Mouse (Mus musculus) testis, adult 2 months (tissue): ENCODE data around the gene Galns. TPM values are rescaled to one million over a fixed set of nuclear protein-coding genes. Genes with fewer than 3 reads are reported as not detected.

Source experiments
- H3K27ac ChIP-seq: fragments of 200-500 bp; 2 replicates; pipeline ENCODE4 v1.5.1; 2012; ENCODE audit warnings: low read depth, low read length; ENCODE audit not compliant: control insufficient read depth, insufficient read depth
- H3K27me3 ChIP-seq: fragments of 200-500 bp; 2 replicates; pipeline ENCODE4 v1.6.1; 2012; ENCODE audit warnings: mild to moderate bottlenecking, low read length, moderate library complexity; ENCODE audit not compliant: control insufficient read depth, insufficient read depth
- H3K36me3 ChIP-seq: fragments of 200-500 bp; 2 replicates; pipeline ENCODE4 v1.6.1; 2012; ENCODE audit warnings: mild to moderate bottlenecking, low read length; ENCODE audit not compliant: control insufficient read depth, insufficient read depth
- H3K4me1 ChIP-seq: fragments of 200-500 bp; 2 replicates; pipeline ENCODE4 v1.6.1; 2012; ENCODE audit warnings: low read length; ENCODE audit not compliant: control insufficient read depth, insufficient read depth
- H3K4me3 ChIP-seq: fragments of 200-500 bp; 2 replicates; pipeline ENCODE4 v1.5.1; 2012; ENCODE audit warnings: low read depth, mild to moderate bottlenecking, low read length, moderate library complexity, mixed read lengths; ENCODE audit not compliant: control insufficient read depth
- CTCF ChIP-seq: fragments of 200-500 bp; IDR thresholded peaks from 2 replicates; pipeline ENCODE4 v1.5.1; 2012; ENCODE audit warnings: low read depth, mild to moderate bottlenecking, inconsistent platforms, low read length, moderate library complexity; ENCODE audit not compliant: control insufficient read depth, insufficient read depth, insufficient replicate concordance
- POLR2A ChIP-seq: fragments of 200-500 bp; IDR thresholded peaks from 2 replicates; pipeline ENCODE4 v1.6.1; 2012; ENCODE audit warnings: low read depth, mild to moderate bottlenecking, inconsistent platforms, low read length, moderate library complexity; ENCODE audit not compliant: control insufficient read depth
- polyA plus RNA-seq: library from polyadenylated mRNA; depleted of rRNA; stranded (reverse); fragments of >200 nt; gene quantifications from 2 replicates; pipeline ENCODE4 v1.2.3, GENCODE M21; 2012

Gene Galns
- polyA plus RNA-seq, 1 experiment: 5.9 TPM

DNA sequence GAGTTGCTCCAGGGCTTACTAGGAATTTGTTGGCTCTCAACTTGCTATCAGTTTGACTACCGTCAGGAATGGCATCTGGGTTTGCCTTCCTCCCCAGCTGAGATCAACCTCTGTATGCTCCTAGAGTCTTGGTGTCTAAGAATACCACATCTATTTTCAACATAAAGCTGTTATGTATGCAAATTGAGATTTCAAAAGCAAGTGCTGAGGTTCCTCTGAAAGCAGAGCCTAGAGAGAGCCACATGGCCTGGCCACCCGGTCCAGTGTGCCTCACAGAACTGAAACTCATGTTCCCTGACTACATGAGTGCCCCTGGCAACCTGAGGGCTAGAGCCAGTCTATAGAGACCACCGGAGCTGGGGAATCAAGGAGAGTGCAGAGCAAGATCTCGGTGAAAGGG lies 5.9 kb downstream of the Galns start:
- Histone ChIP-seq H3K27ac (no peak overlapping the region), H3K4me3 (no peak overlapping the region), H3K27me3 (no peaks in the 10 kb centered on the region), H3K4me1 (no peaks in the 10 kb centered on the region; the same call in 1 of the 2 replicates), H3K36me3 (no peaks in the 10 kb centered on the region)
- TF ChIP-seq POLR2A (no peak), CTCF (no peak)

DNA sequence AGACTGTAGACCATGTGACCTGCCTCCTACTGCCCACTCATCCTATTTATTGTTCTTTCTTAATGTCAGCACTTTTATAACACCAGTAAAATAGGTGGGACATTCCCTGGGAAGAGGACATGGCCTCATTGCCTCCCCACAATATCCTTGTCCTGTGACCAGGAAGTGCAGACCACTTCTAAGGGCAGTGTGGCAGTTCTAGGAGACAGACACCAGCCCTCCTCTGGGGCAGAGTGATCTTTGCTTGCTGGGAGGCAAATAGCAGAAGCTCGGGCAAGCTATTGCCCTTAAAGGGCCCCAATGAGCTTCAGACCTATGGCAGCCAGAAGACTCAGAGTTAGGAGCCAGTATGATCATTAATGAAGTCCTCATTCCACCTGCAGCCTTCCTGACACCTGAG lies 6.6 kb downstream of the Galns start:
- Histone ChIP-seq H3K4me3 (no peak overlapping the region), H3K27ac (no peak overlapping the region), H3K4me1 (no peaks in the 10 kb centered on the region; the same call in 1 of the 2 replicates), H3K27me3 (no peaks in the 10 kb centered on the region), H3K36me3 (no peaks in the 10 kb centered on the region)
- TF ChIP-seq POLR2A (no peak), CTCF (no peak)

DNA sequence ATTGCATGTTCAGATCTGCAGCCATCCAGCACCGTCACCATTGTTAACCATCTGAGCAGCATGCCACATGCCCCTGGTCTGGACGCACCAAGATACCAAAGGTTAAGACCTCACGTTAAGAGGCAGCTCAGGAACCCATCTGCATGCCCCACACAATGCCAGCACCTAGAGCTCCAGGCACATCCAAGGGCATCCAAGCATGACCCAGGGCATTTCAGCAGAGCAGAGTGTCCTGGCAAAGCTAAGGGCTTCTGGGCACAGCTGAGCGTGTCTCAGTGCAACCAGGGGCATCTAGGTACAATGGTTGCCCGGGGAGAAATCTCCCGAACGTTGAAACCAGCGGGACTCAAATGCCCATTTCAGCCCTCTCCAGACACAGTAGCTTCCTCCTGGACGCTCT lies 10.6 kb downstream of the Galns start:
- Histone ChIP-seq H3K4me3 (no peak overlapping the region), H3K4me1 (no peaks in the 10 kb centered on the region), H3K27me3 (no peaks in the 10 kb centered on the region), H3K27ac (no peak overlapping the region), H3K36me3 (no peaks in the 10 kb centered on the region)
- TF ChIP-seq POLR2A (no peak), CTCF (no peak)

DNA sequence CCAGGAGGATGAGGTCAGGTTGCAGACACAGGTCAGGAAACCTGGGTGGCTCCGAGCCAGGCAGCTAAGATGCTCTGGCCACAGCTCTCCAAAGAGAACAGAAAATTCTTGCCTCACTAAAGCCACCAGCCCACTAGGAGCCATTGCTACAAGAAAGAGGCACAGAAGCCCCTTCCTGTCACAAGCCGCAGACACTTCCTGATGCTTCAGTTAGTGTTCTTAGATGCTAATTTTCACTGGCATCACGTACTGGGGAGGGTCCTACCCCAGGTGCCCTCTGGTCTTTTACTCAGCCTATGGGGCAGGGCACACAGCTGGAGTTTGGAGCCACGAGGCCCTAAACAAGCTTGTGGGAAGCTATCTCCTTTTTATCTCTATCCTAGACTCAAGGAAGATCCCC lies 15.2 kb downstream of the Galns start:
- H3K4me1 ChIP-seq: no peaks in the 10 kb centered on the region
- no peak for TF ChIP-seq CTCF
- TF ChIP-seq POLR2A: no peak
- no peak overlapping the region for H3K27ac ChIP-seq
- H3K36me3 ChIP-seq: no peaks in the 10 kb centered on the region
- no peaks in the 10 kb centered on the region for H3K27me3 ChIP-seq
- no peak overlapping the region for H3K4me3 ChIP-seq

DNA sequence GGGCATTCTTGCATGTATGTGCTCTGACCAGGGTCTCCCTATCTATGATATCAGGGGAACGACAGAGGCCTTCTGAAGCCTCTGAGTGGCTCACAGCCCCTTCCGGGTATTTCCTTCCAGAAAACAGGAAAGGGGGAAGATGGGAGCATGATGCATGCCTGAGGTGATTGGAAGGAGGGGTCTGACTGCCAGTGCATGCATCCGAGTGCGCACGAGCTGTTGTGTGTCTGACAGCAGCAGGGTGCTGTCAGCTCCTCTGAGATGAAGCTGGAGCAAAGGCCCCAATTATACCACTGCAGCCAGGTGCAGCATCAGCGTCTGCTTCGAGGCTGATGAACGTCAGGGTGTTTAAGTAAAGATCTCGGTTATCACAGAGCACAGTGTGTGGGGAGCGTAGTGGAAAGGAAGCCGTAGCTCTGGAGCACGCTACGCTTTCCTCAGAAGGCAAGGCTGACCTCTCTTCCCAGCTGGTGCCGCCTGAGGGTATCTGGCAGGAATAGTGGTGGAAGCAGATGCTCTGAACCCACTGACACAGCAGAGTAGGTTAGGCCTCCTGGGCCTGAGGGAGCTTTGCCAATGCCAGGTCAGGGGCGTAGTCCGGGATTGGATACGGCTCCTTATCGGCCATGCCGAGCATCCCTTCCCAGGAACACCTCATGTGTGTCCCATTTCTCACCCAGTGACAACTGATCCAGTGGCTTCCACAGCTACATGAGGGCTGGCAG lies 17.3 kb downstream of the Galns start:
- H3K4me3 ChIP-seq: no peak overlapping the region
- no peaks in the 10 kb centered on the region for H3K4me1 ChIP-seq
- H3K27ac ChIP-seq: no peak overlapping the region
- no peak for TF ChIP-seq CTCF
- no peak for TF ChIP-seq POLR2A
- H3K36me3 ChIP-seq: no peaks in the 10 kb centered on the region
- H3K27me3 ChIP-seq: no peaks in the 10 kb centered on the region

DNA sequence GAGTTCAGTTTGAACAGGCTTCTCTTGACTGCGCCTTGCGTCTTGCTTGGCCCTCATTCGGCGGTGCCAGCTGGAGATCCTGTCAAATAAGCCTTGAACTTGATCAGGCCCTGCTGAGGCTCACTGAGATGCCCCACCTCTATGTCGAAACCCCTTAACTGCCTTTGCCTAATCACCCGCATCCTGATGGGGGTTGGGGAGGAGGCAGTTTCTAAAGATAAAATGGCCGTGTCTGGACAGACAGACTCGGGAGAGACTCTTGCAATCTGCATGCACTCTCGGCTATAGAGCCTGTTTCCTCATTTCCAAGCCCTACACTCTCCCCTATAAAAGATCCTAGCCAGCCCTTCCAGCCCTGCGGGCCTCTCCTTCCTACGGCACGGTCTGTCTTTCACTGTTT lies 18.0 kb downstream of the Galns start:
- TF ChIP-seq CTCF: no peak
- TF ChIP-seq POLR2A: no peak
- Histone ChIP-seq H3K4me3 (no peak overlapping the region), H3K27me3 (no peaks in the 10 kb centered on the region), H3K36me3 (no peaks in the 10 kb centered on the region), H3K4me1 (no peaks in the 10 kb centered on the region), H3K27ac (no peak overlapping the region)

DNA sequence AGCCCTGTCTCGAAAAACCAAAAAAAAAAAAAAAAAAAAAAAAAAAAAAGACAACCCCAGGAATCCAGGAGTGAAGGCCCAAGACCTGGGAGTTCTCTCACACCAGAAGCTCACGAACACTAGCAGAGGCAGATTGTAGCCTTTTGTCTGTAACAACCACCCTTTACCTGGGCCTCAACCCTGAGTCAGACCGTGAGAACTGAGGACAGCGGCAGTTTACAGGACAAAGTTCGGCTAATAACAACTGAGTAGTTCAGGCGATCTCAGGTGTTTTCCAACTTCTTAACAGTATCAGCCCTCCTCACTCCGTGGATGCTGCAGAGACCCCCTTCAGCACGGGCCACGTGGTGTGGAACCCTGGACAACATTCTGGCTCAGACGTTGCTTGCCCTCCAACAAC lies 24.5 kb downstream of the Galns start:
- H3K4me1 ChIP-seq: peaks cover 5% of the 10 kb centered on the region
- H3K36me3 ChIP-seq: no peaks in the 10 kb centered on the region
- no peak overlapping the region for H3K4me3 ChIP-seq
- H3K27ac ChIP-seq: no peak overlapping the region
- no peaks in the 10 kb centered on the region for H3K27me3 ChIP-seq
- TF ChIP-seq POLR2A (no peak), CTCF (no peak)
